Mouse (Mus musculus) central nervous system, embryonic 18 days (tissue): Measurements from ENCODE around the gene Calca. TPM values are rescaled to one million over a fixed set of nuclear protein-coding genes. Genes with fewer than 3 reads are reported as not detected.

ENCODE experiments used
- polyA plus RNA-seq: library from polyadenylated mRNA; depleted of rRNA; stranded (reverse); fragments of >200 nt; gene quantifications from 2 replicates; pipeline ENCODE4 v1.2.3, GENCODE M21; 2012; rRNA removed

The Calca gene
- polyA plus RNA-seq: 4.8 and 16.6 TPM in 2 replicates

DNA sequence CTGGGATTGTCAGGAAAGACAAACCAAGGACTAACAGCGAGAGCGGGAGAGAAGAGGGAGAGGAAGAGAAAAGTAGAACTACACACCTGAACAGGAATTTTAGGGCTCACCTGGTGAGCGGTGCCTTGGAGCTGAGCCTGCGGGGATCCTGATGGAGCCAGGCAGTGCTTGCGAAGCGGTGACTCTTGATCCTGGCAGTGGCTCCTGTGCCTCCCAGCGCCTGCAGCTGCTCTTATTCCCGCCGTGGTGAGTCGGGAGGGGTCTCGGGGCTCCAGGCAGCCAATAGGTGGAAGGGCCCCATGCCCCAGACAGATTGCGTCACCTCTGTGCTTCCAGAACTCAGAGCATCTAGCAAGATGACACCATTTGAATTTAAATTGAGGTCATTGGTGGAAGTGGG, at the start of gene Calca:
Gene Calca (minus strand): TSS at position 256 of the 400 bp plus-strand sequence.

Other genes with a start within 250 kb of the Calca start
- gene Pde3b, start 221.1 kb downstream of the Calca start, polyA plus RNA-seq: 8.5 and 10.9 TPM in 2 replicates
- 0.63 and 0.74 TPM in 2 replicates for gene Cyp2r1, start 73.4 kb downstream of the Calca start, polyA plus RNA-seq
- gene Calcb, start 82.3 kb upstream of the Calca start, polyA plus RNA-seq: 0.47 and 0.86 TPM in 2 replicates
- gene Insc, start 107.3 kb upstream of the Calca start, polyA plus RNA-seq: 1.4 and 4.4 TPM in 2 replicates